Mouse (Mus musculus) kidney, postnatal 25 days (tissue): Measurements from ENCODE around the gene Eps8.

Source experiments
- DNase-seq, 2 experiments: peaks; one replicate each; pipeline ENCODE4 v3.0.0; 2021; ENCODE audit warnings: mixed read lengths in 2 of 2

Eps8 gene

DNA sequence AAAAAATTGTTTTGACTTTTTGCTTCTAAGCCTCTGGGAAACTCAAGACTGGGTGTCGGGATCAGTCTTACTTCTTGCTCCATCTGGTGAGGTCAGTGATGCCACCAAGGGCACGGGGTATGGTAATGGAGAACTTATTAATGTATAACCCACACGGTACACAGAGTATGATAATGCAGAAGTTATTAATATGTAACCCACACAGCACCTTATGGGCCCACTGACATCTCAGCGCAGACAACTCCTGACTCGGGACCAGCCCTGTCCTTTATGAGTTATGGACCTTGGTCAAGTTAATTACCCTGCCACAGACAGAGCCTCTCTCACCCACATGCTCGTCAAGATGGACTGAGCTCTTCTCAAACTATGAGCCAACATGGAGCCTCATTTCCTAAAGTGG is 89.2 kb downstream of the Eps8 start:
- DNase-seq, result peak in 1 of 2 experiments; percentile 72

DNA sequence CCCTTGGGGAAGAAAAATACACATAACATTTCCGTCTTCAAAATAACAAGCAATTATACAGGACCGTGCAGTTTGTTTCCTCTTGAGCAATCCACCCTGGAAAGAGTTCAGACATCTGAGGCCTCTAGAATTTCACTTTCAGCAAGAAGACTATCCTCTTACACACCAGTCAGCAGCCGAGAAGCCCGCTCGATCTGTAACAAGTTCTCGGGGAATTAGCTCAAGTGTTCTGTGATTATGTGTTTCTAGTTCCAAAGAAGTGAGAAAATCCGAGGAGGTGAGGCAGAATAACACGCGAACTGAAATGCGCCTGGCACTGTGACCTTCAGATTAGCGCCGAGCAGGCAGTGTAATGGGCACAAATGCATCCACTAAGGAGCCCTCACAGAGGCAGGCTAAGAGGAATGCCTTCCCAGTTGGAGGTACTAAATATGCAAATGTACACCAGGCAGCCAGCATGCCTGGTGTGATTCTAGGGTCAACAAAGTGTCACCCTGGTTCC is 94.3 kb downstream of the Eps8 start:
- peak; percentile 40 to 62 for DNase-seq

DNA sequence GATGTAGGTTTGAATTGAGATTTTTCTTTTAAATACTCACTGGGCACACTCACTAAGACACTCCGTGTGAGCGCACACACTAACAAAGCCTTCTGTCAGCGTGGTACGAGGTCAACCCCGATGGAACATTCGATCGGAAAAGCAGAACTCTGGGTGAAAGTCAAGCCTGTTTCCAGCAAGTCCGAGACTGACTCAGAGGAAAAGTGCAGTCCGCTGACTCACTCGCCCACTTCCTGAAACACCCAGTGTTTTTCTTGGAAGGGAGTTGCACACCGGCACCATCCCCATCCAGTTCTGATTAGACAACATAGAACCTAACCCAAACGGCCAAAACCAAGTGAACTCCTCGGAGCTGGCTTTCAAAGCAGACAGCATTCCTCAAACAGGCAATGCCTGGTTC is 95.8 kb downstream of the Eps8 start:
- DNase-seq, result peak; percentile 41 to 69

DNA sequence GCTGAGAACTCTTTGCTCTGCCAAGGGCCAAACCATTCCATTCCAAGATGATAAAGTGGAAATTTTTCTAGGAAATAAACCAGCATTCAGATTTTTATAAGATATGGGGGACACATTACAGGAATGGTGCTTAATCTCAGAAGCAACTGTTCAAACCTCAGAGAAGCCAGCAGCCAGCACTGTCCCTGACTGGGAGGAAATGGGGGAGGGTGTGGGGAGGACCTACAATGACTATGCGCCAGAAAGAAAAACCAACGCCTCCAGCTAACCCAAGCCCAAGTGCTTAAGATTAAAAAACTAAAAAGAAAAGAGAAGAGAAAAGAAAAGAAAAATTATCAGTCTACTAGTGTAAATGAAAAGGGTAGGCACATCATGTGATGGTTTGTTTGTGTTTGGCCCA is 97.0 kb downstream of the Eps8 start:
- no peak for DNase-seq

DNA sequence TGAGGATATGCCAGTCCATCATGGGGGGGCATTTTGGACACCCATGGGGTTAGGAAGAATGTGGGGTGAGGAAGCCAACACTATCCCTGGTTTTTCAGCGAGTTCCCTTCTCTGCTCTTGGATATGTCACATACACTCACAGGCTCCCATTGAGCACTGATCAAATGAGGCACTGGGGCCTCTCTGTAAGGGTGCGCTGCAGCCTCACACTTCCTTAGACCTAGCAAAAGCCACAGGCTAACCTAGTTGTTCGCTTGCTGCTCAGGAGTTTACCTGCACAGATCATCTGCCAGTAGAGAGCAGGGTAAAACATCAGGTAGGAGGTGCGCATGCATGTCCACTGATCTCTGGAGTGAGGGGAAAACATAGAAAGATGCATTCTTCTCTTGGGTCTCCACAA is 97.5 kb downstream of the Eps8 start:
- no peak for DNase-seq

DNA sequence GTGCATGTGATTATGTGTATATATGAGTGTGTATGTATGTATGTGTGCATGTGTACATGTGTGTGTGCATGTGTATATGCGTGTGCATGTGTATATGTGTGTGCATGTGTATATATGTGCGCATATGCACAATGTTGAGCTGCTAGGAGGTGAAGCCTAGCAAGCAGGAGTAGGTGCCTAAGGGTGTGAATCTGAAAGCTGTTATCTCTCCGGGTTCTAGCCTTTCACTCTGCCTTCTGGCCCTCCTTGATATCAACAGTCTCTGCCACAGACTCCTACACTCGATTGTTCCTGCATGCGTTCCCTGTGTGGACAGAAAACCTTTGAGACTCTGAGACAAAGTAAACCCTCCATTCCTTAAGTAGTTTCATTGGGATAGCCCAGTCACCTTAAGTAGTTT is 98.0 kb downstream of the Eps8 start:
- DNase-seq, result no peak

DNA sequence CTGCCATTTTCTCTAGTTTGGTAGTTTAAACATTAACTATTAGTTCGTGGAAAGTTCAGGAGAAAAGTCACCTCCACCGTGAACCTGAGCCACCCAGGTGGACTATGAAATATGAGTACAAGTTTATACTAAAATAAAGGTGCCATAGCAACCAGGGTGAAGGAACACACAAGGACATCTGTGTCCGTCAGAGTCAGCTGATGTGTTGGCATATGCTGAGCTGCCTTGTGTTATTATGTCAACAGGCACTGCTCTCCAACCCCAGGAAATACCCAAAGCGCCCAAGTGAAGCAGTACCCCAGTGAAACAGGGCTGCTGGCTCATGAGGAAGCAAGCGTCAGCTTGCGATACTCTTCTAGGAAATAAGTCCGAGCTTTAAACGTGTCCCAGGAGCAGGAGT is 104.5 kb downstream of the Eps8 start:
- DNase-seq, result peak; percentile 56 to 83

DNA sequence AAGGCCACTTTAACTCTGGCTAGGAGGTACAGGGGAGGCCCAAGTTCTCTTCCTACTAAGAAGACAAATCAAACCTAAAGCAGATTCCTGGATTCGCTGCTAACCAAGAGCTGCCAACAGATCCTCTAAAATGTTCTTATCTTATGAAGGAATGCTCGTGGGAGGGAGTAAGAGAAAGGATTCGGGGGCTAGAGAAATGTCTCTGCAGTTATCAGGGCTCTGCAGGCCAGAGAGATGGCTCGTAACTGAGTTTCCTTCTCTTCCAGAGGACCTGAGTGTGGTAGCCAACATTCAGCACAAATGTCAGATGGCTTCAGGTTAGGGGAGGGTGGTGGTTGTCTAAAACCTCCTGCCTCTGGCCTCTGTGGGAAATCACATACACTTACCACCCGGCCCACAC is 106.1 kb downstream of the Eps8 start:
- DNase-seq, result no peak

DNA sequence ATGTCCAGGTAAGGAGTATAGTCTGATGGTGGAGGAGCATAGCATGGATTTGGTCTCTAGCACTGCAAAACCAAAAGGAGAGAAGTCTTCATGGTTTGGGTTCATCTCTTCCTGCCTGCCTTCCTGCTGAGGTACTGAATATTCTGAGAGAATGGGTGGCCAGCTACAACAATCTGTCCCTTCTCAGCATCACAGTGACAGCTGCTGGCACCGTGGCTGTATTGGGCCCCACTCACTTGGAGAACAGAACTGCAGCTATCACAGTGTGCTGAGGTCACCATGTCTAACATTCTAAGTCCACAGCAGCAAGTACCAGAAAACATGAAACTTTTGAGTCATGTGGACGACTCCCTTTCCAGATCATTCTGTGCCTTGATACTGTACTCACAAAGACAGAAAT is 107.1 kb downstream of the Eps8 start:
- no peak for DNase-seq

DNA sequence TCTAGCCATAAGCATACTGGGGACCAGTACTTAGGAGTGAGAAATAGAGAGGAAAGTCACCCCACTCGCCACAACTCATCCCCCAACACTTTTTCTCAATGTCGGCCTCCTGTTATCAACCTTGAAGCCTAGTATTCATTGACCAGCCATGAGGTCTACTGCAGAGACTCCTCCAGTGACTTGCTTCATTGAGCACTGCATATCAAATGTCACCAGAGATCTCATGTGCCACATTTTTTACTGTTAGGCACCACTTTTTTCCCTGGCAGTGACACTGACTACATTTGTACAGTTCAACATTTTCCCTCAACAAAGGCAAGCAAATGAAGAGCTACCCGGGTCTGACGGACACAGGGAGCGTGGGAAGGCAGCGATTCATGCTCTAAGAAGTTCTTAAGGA is 108.6 kb downstream of the Eps8 start:
- no peak for DNase-seq

DNA sequence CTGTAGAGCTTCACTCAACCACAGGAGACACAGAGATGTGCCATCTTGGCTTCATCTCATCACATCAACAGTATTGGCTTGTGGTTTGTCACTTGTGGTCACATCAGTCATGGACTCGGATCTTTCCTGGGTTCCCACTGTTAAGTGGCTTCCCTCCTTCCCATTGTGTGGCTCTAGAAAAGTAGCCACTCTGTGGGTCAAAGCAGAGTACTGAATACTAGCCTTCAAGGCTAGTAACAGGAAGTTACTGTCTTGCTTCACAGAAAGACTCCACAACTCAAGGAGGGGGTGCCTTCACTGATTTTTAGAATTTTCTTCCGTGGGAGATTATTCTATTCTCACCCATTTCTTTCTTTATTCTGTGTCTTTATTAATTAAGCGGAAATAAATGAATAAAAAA is 109.3 kb downstream of the Eps8 start:
- no peak for DNase-seq

DNA sequence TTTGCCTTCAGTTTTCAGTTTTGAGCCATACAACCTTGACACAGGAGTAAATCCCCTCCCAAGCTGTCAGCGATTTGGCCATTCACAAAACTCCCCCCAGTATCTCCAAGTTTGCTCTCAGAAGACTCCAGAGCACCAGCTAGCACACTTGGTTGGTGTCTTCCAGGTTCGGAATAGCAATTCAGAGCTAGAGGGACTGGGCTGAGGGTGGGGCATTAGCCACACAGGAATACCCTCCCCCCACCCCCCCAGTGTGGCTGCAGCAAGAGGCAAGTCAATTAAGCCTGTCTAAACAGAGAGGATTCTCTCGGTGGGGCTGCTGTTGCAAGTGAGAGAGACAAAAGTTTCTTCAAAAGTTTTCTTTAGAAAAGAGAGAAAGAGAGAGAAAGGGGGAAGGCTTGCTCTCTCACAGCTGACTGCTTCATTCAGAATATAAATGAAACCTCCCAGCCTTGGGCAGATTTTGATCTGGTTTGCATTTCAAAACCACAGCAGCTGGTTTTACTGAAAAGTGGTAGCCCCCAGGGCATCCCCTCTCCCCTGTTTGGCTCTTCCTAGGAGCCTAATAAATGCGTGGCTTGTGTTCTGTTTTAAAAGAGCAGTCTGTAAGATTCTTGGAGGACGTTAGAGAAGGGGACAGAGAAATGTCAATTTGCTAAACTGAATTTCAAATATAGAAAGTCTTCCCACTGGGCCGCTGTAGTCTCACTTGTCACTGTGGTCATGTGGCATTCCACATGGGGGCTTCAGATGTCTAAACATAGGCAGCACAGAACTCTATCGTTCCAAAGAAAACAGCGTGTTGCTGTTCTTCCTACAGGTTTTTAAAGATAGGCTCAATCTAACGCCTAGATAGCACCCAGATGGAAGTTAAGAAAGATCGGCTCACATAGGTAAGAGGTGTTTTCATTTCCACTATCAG is 112.2 kb downstream of the Eps8 start:
- no peak for DNase-seq

DNA sequence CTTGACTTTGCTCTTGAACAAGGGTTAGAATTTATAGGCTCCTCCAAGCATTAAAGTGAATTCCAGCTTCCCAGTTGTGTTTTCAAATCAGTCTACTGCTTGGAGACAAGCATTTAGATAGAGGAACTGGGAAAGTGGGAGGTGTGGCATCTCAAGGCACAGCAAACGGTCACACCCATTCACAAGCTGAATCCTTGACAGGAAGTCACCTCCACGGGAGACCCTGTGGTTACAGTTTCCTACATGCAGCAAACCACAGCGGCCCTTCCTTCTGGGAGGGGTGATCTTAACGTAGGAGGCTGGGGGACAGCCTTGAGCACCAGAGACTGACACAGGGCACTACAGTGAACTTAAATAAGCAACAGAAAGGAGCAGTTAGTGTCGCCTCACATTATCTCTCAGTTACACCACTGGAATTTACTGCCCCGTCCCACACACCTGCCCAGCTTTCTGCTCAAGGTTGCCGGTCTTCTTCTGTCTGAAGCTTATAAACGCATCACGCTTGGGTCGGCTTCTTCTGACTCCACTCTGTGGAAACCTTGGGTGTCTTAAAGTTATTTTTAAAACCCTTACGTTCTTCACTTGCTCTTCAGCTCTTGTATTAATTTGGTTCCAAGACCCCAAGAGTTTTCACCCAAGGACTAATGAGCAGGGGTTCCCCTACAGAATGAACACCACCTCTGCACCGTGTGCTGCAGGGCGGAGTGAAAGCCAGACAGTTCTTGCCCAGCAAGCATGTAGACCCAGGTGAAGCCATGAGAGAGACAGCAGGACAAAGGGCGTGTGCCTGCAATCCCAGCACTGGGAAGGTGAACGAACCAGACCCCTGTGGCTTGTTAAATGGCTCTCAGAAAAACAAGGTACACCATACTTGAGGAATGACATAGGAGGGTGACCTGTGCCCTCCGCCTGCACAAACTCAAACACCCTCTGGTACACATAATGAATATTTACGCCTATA is 113.2 kb downstream of the Eps8 start:
- peak in 1 of 2 experiments; percentile 51 for DNase-seq

DNA sequence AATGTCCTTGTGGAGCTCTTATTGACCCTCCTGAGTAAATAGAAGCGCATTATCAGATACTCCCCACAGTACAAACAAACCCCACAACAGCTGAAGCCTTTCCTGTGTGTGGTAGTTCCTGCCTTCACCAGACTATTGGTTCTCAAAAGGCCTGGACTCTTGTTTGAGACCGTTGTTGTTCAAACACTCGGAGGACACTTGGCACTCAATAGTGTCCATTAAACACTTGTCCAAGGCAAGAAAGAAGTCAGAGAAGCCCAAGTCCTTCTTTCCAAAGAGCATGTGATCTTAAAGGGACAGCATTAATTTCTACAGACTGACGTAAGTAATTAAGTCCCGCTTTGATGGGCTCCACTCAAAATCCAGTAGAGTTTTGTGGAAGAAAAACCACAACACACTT is 113.9 kb downstream of the Eps8 start:
- DNase-seq, result no peak

DNA sequence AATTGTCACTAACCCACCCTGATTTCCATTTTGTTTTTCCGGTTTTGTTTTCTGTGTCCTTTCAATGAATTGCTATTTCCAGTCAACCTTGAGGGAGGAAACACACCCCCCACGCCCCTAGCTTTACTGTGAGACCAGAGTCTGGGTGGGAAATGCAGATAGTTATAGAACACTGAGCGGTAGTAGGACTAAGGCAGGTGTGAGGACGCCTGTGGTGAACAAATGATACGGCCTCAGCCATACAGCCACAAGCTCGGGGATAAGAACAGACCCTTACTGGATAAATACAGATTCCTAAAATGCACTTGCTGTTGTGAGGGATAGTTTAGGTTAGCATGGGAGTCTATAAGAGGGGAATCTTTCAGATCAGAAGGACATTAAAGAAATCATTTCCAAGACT is 114.3 kb downstream of the Eps8 start:
- DNase-seq, result no peak

DNA sequence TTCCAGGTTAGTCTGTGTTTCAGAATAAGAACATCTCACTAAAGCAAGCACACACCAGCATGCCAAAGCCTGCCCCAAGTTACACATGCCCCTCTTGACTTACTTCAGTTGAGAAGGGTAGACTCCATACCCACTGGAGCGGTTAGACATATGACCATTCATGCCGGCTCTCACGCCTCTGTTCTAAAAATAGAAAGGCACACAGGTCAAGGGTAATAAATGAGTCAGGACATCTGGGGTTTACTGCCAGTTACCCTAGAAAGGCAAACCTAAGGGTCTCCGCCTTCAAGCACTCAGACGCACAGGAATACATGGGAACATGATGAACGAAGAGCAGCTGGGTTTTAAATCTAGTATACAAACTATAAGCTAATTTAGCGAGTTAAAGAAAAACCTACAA is 115.5 kb downstream of the Eps8 start:
- DNase-seq, result peak in 1 of 2 experiments; percentile 43

DNA sequence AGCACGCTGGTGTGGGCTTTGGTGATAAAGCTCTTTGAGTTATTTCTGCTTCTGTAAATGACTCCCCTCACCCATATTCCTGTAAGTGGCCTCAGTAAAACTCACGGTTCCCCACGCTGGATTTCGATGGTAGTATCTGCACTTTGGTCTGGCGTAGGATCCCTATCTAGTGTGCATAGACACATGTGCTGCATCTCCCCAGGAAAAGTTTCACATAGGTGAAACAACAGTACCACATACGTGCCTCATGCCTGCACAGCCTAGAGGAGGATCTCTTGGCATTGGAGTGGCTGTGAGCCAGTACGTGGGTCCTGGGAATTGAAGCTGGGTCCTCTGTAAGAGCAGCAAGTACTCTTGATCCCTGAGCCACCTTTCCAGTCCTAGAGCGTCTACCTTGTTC is 121.9 kb downstream of the Eps8 start:
- no peak for DNase-seq

DNA sequence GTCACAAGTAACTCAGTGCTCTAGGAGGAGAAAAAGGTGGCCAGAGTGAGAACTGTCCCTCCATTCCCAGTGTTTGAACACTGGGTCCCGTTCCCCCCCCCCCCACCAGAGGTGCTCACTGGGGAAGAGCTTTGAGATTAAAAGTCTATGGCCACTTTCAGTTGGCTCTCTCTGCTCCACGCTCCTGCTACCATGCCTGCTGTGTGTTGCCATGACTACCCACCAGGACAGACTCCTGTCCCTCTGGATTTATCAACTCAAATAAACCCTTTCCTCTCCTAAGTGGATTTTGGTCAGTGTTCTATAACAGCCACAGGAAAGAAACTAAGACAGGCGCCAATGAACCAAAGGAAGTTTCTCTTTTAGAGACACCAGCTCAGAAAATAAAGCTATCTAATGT is 128.9 kb downstream of the Eps8 start:
- no peak for DNase-seq

DNA sequence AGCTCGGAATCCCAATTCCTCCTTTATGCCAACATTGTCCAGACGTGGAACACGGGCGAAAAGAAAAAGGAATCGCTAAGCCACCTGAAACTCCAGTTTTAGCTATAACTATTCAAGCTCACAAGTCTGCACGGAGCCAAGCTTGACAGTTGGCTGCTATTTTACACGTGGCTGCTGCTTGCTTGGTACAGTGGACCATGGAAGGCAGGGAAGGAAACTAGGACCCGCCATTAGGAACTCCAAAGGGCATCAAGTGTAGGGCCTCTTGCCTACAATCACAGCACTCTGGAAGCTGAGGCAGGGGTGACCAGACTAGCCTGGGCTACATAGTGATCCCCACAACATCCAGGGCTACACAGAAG is 134.4 kb downstream of the Eps8 start:
- DNase-seq, result no peak

DNA sequence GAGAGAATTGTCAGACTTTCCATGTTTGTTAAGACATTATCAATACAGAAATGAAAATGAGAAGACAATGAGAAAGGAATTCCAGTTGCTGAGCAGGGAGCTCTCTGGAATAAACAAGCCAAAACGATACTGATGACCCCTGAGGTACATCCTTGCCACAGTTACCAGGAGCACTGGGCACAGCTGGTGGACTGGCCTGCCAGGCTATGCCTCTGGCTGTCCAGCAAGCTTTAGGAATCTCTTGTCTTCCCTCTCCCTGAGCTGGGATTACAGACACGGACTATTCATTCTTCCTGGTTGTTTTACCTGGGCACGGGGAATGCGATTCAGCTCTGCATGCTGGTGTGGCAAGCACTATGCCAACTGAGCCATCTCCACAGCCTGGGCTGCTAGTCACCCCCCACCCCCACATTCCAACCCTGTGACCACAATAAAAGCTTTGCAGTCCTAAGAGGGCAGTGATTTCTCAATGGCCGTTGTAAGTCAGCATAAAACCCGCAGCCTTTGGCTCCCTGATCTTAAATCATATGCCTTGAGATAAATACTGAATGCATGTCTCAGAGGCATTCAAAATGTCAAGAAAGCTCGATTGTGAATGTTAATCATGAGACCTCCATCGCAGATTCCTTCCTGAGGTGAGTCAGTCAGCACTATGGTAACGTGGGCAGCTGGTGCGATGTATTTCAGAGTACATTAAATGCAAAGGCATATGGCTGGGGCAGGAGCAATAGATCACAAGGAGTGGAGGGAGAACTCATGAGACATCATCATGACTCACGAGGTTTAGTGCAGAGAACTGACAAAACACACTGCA is 134.9 kb downstream of the Eps8 start:
- DNase-seq, result no peak

DNA sequence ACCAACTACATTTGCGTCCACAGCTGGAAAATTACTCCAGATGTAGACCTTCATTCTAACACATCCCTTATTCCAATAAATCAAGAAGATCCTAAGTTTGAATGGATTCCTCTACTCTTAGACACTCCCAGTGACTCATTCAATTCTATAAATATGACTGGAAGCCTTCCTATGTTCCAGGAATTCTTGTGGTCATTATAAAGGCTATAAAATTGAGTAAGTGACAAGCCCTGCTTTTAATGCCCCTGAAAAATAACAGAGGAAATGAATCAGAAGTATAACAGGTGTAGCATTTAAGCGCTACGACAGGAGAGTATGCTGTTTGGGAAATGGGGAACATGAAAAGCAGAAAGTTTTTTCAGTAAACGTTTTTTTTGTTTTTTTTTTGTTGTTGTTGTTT is 139.8 kb downstream of the Eps8 start:
- DNase-seq, result no peak

DNA sequence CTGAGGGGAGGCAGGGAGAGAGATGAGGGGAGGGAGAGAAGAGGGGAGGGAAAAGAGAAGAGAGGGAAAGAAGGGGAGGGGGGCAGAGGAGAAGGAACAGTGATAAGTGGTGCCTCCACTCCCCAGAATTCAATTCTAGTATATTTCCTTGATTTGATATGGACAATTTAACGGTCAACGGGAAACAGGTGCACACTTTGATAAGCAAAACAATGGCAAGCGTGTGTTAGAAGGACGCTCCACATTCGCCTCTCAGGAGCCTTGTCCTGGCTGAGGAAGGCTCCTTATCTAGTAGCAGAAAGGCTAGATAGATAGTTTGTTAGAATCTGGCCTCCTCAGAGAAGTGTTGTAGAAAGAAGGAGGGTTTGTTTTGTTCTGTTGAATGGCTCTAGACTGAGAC is 141.9 kb downstream of the Eps8 start:
- DNase-seq, result no peak
